Mouse (Mus musculus) megakaryocyte, embryonic 14.5 days (primary cell): ENCODE data around the gene Ffar2. TPM values are rescaled to one million over a fixed set of nuclear protein-coding genes. Genes with fewer than 3 reads are reported as not detected.

Source experiments
- H3K27me3 ChIP-seq: replicated peaks from 2 replicates; pipeline ENCODE3; 2012; ENCODE audit warnings: inconsistent platforms
- H3K36me3 ChIP-seq: replicated peaks from 2 replicates; pipeline ENCODE3; 2012; ENCODE audit warnings: low read length, inconsistent platforms, mixed read lengths
- H3K4me1 ChIP-seq: 2 replicates; pipeline ENCODE4 v1.6.1; 2012; ENCODE audit warnings: inconsistent platforms
- H3K4me3 ChIP-seq: replicated peaks from 2 replicates; pipeline ENCODE3; 2012; ENCODE audit warnings: moderate library complexity, mild to moderate bottlenecking, inconsistent platforms
- H3K9me3 ChIP-seq: 2 replicates; pipeline ENCODE4 v1.6.1; 2012; ENCODE audit warnings: inconsistent platforms
- FLI1 ChIP-seq: IDR thresholded peaks from 2 replicates; pipeline ENCODE4 v1.6.1; 2012; ENCODE audit warnings: low read length, inconsistent platforms, mixed read lengths
- GATA1 ChIP-seq: IDR thresholded peaks from 3 replicates; pipeline ENCODE4 v1.6.1; 2012; ENCODE audit warnings: mixed read lengths, low read length, inconsistent platforms, borderline replicate concordance
- polyA plus RNA-seq: library from polyadenylated mRNA; stranded (reverse); fragments of >175 nt; gene quantifications from 2 replicates; pipeline ENCODE4 v1.2.3, GENCODE M21; 2012; ENCODE audit warnings: low replicate concordance; ENCODE audit not compliant: insufficient read depth

Gene Ffar2
- polyA plus RNA-seq, 1 experiment = 8.9 TPM

DNA sequence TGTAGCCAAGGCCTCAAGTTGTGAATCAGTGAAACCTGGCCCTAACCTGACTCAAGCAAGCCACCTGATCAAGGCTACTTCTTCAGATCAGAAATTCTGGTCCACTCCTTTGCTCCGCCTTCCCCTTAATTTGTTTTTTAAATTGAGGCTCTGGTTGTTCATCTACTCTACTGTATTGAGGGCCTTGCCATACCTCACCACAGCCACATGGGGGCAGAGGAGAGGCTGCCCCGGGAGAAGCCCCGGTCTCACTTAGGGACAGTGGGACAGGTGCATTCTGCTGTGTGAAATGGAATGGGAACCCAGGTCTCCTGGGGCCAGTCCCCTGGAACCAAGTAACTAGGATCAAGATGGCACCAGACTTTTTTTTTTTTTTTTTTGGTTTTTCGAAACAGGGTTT is 41.8 kb downstream of the Ffar2 start:
- peaks cover 15% of the 10 kb centered on the region for H3K27me3 ChIP-seq
- TF ChIP-seq GATA1 (no peak), FLI1 (no peak)
- H3K4me1 ChIP-seq = peaks cover 43% of the 10 kb centered on the region
- H3K4me3 ChIP-seq = no peak overlapping the region
- H3K9me3 ChIP-seq = no peaks in the 10 kb centered on the region
- no peaks in the 10 kb centered on the region for H3K36me3 ChIP-seq

DNA sequence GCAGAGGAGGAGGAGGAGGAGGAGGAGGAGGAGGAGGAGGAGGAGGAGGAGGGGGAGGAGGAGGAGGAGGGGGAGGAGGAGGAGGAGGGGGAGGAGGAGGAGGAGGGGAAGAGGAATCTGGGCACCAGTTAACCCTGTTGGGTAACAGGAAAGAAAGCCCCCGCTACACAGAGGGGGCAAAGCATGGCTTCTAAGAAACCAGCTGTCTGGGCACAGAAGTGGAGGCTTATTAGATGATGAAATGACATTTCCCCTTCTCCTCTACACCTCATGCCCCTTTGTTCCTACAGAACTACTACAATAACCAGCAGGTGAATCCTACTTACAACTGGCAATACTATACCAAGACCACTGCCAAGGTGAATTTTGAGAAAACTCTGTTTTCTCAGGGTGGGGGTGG is 45.7 kb downstream of the Ffar2 start:
- Histone ChIP-seq H3K27me3 (peaks cover 24% of the 10 kb centered on the region), H3K36me3 (no peaks in the 10 kb centered on the region), H3K4me3 (no peak overlapping the region), H3K9me3 (no peaks in the 10 kb centered on the region), H3K4me1 (peaks cover 36% of the 10 kb centered on the region)
- TF ChIP-seq FLI1 = no peak
- no peak for TF ChIP-seq GATA1

DNA sequence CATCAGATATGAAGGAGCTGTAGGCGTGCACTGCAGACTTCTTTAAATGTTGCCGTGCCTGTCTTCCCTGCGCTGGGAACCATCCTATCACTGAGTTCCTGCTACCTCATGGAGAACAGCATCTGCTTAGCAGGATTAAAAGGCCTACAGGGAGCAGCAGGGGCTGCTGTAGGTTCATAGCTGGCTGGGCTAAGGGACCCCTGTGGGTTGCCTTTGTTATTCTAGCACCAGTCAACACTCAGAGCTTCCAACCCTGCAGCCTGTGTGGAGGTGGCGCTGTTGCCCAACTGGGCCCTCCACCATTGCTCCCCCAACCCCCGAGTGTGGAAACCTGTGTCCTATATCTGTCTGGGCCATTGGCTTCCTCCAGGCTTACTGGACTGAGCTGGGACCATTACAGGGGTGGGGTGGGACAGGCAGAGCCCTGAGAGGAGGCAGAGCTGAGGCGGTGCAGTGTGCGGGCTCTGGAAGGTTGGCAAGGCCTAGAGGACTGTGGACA is 46.4 kb downstream of the Ffar2 start:
- TF ChIP-seq GATA1 = no peak
- TF ChIP-seq FLI1 = no peak
- Histone ChIP-seq H3K27me3 (peaks cover 24% of the 10 kb centered on the region), H3K9me3 (peaks cover 2% of the 10 kb centered on the region; the same call in 1 of the 2 replicates), H3K4me3 (no peak overlapping the region), H3K4me1 (peaks cover 33% of the 10 kb centered on the region), H3K36me3 (no peaks in the 10 kb centered on the region)

DNA sequence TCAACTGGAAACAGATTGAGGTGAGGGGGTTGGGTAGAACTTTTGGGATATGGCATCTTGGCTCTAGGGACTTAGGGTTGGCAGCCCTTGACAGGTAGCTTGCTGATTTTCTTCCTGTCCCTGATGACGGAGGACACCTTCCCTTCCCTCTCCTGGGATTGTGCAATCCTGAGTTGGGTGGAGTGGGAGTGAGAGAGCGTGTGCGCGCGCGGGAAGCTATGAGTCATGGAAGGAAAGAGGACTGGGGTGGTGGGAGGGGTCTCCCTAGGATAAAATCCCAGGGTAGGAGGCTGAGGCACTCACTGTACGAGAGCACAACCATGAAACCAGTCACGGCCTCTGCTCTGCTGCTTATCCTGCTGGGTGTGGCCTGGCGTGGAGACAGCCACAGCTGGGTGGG is 47.5 kb downstream of the Ffar2 start:
- Histone ChIP-seq H3K4me3 (no peak overlapping the region), H3K4me1 (peaks cover 26% of the 10 kb centered on the region), H3K27me3 (peaks cover 24% of the 10 kb centered on the region), H3K36me3 (no peaks in the 10 kb centered on the region), H3K9me3 (peaks cover 12% of the 10 kb centered on the region)
- TF ChIP-seq FLI1 (no peak), GATA1 (no peak)

DNA sequence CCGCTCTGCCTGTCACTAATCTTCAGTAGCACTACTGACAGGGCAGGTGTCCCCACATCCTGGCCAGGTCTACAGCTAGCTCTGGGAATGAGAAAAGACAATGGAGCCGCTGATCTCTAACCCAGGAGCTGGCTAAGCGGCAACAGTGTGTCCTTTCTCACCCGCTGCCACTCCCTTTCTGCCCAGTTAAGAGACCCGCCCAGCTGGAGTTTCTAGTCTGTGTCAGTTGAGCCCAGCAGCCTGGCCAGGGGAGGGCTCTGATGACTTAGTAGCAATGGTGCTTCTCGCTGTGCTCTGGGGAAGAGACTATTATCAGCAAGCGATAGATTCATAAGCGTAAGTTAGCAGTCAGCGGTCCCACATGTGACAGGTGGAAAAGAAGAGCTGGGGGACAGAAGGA is 54.3 kb downstream of the Ffar2 start:
- H3K36me3 ChIP-seq = no peaks in the 10 kb centered on the region
- H3K4me3 ChIP-seq = no peak overlapping the region
- peaks cover 42% of the 10 kb centered on the region for H3K27me3 ChIP-seq
- H3K4me1 ChIP-seq = peaks cover 35% of the 10 kb centered on the region
- peaks cover 13% of the 10 kb centered on the region for H3K9me3 ChIP-seq
- TF ChIP-seq FLI1 = no peak
- TF ChIP-seq GATA1 = no peak

Other genes starting within 250 kb of the Ffar2 start
- 20.0 and 47.0 TPM in 2 replicates for gene Kmt2b, start 235.0 kb downstream of the Ffar2 start, polyA plus RNA-seq
- 0.10 TPM in 1 of 2 replicates, not detected in the other for gene Zbtb32, start 224.9 kb downstream of the Ffar2 start, polyA plus RNA-seq
- 1.2 TPM in 1 of 2 replicates, not detected in the other for gene Upk1a, start 210.9 kb downstream of the Ffar2 start, polyA plus RNA-seq
- gene Cox6b1, start 197.6 kb downstream of the Ffar2 start, polyA plus RNA-seq = 82.5 and 197 TPM in 2 replicates
- 0.44 TPM in 1 of 2 replicates, not detected in the other for gene Etv2, start 187.9 kb downstream of the Ffar2 start, polyA plus RNA-seq
- 261 and 484 TPM in 2 replicates for gene Rbm42, start 173.5 kb downstream of the Ffar2 start, polyA plus RNA-seq
- 2.3 and 13.7 TPM in 2 replicates for gene Haus5, start 158.8 kb downstream of the Ffar2 start, polyA plus RNA-seq
- gene Pmis2, start 152.2 kb downstream of the Ffar2 start, polyA plus RNA-seq = not detected in 2 replicates
- not detected in 2 replicates for gene 2200002J24Rik, start 124.8 kb downstream of the Ffar2 start, polyA plus RNA-seq
- 0.10 TPM in 1 of 2 replicates, not detected in the other for gene Atp4a, start 111.6 kb downstream of the Ffar2 start, polyA plus RNA-seq
- gene Tmem147, start 94.2 kb downstream of the Ffar2 start, polyA plus RNA-seq = 25.4 and 46.3 TPM in 2 replicates
- gene Gapdhs, start 80.1 kb downstream of the Ffar2 start, polyA plus RNA-seq = not detected in 2 replicates
- 0.21 TPM in 1 of 2 replicates, not detected in the other for gene Sbsn, start 72.3 kb downstream of the Ffar2 start, polyA plus RNA-seq
- not detected in 2 replicates for gene Dmkn, start 60.0 kb downstream of the Ffar2 start, polyA plus RNA-seq
- gene Krtdap, start 35.9 kb downstream of the Ffar2 start, polyA plus RNA-seq = not detected in 2 replicates
- not detected in 2 replicates for gene Ffar3, start 32.4 kb upstream of the Ffar2 start, polyA plus RNA-seq
- gene Ffar1, start 37.8 kb upstream of the Ffar2 start, polyA plus RNA-seq = 0.16 TPM in 1 of 2 replicates, not detected in the other
- gene Cd22, start 56.6 kb upstream of the Ffar2 start, polyA plus RNA-seq = 0.03 TPM in 1 of 2 replicates, not detected in the other
- gene Mag, start 91.1 kb upstream of the Ffar2 start, polyA plus RNA-seq = 1.2 TPM in 1 of 2 replicates, not detected in the other
- gene Hamp2, start 100.9 kb upstream of the Ffar2 start, polyA plus RNA-seq = not detected in 2 replicates
- gene Hamp, start 120.3 kb upstream of the Ffar2 start, polyA plus RNA-seq = not detected in 2 replicates
- gene Usf2, start 133.0 kb upstream of the Ffar2 start, polyA plus RNA-seq = 122 and 127 TPM in 2 replicates
- gene Lsr, start 149.7 kb upstream of the Ffar2 start, polyA plus RNA-seq = 2.1 TPM in 1 of 2 replicates, not detected in the other
- gene Fam187b, start 150.0 kb upstream of the Ffar2 start, polyA plus RNA-seq = not detected in 2 replicates
- gene Fxyd5, start 218.7 kb upstream of the Ffar2 start, polyA plus RNA-seq = 2,043 and 2,688 TPM in 2 replicates
- gene Fxyd7, start 227.7 kb upstream of the Ffar2 start, polyA plus RNA-seq = 1.0 TPM in 1 of 2 replicates, not detected in the other
- not detected in 2 replicates for gene Fxyd1, start 233.4 kb upstream of the Ffar2 start, polyA plus RNA-seq
- 0.23 and 0.67 TPM in 2 replicates for gene Lgi4, start 235.6 kb upstream of the Ffar2 start, polyA plus RNA-seq